Mouse (Mus musculus): ENCODE data around the gene Tsga10ip.

Gene Tsga10ip

GRCm38 (mm10) chr19:5402293-5402692, at the start of gene Tsga10ip:
Gene Tsga10ip, minus strand, starts transcription at chr19:5402526.
- DNase-seq = no peak

- no peak for DNase-seq
These were observed 49.4 kb upstream of the Tsga10ip start for GRCm38 (mm10) chr19:5451766-5452165.

- DNase-seq = no peak
These were observed 47.3 kb upstream of the Tsga10ip start for GRCm38 (mm10) chr19:5449673-5450072.

- DNase-seq = peak; percentile 37
These were observed 46.2 kb upstream of the Tsga10ip start for GRCm38 (mm10) chr19:5448354-5449150.

- peak; percentile 71 for DNase-seq
These were observed 45.4 kb upstream of the Tsga10ip start, which contains the start of gene Fosl1 for GRCm38 (mm10) chr19:5447515-5448353. Gene Fosl1, plus strand, starts transcription at chr19:5447547.

GRCm38 (mm10) chr19:5445747-5446146, 43.4 kb upstream of the Tsga10ip start:
- no peak for DNase-seq

GRCm38 (mm10) chr19:5444954-5445353, 42.6 kb upstream of the Tsga10ip start:
- no peak for DNase-seq

GRCm38 (mm10) chr19:5444371-5444908, 42.1 kb upstream of the Tsga10ip start:
- DNase-seq = no peak

- DNase-seq = no peak
These were observed 31.6 kb upstream of the Tsga10ip start for GRCm38 (mm10) chr19:5433951-5434350.

GRCm38 (mm10) chr19:5432992-5433852, 30.9 kb upstream of the Tsga10ip start:
- DNase-seq = peak; percentile 66

- DNase-seq = no peak
These were observed 29.7 kb upstream of the Tsga10ip start for GRCm38 (mm10) chr19:5431911-5432464.

GRCm38 (mm10) chr19:5430408-5430807, 28.1 kb upstream of the Tsga10ip start:
- no peak for DNase-seq

- no peak for DNase-seq
These were observed 27.5 kb upstream of the Tsga10ip start for GRCm38 (mm10) chr19:5429806-5430205.

GRCm38 (mm10) chr19:5429219-5429618, 26.9 kb upstream of the Tsga10ip start:
- DNase-seq = no peak

- DNase-seq = peak; percentile 50
These were observed 25.8 kb upstream of the Tsga10ip start for GRCm38 (mm10) chr19:5428083-5428482.

- no peak for DNase-seq
These were observed 24.4 kb upstream of the Tsga10ip start for GRCm38 (mm10) chr19:5426640-5427290.

- DNase-seq = no peak
These were observed 23.7 kb upstream of the Tsga10ip start for GRCm38 (mm10) chr19:5425906-5426565.

GRCm38 (mm10) chr19:5424782-5425741, 22.7 kb upstream of the Tsga10ip start, which contains the start of the genes Drap1 and AI837181:
Gene Drap1, minus strand, starts transcription at chr19:5424979.
Gene AI837181, plus strand, starts transcription at chr19:5425144.
- peak; percentile 99 for DNase-seq

- peak; percentile 85 for DNase-seq
These were observed 21.9 kb upstream of the Tsga10ip start for GRCm38 (mm10) chr19:5424092-5424781.

All from embryo, embryonic 11 days (tissue).